ENCODE assay signal across 24 mouse cellular contexts in genomic region chr16:38762401-38762800, GRCm38 (mm10). TPM values are rescaled to one million over a fixed set of nuclear protein-coding genes. Genes with fewer than 3 reads are reported as not detected.
"Had no signal": no experiment of that assay in that cellular context is flagged by ENCODE, and none has a peak within 500 bp of the region (broad histone marks: within the 10 kb centered on the region; RNA-seq: fewer than 3 reads in every experiment).

No protein-coding gene starts in this region.

- H3K9me3 ChIP-seq: heart, embryonic 10.5 days; heart, embryonic 12.5 days; hindbrain, embryonic 10.5 days; hindbrain, embryonic 12.5 days; intestine, embryonic 15.5 days; kidney, embryonic 15.5 days; limb, embryonic 13.5 days; limb, embryonic 15.5 days had no signal

- H3K4me1 ChIP-seq: hindbrain, embryonic 12.5 days; intestine, embryonic 15.5 days; limb, embryonic 15.5 days had no signal

- DNase-seq: gastrocnemius, adult 2 months; gastrocnemius, postnatal 10 days; gastrocnemius, postnatal 25 days; heart, postnatal 4 days; kidney, adult 18-20 months; kidney, adult 8-10 months; kidney, postnatal 10 days; kidney, postnatal 25 days; layer of hippocampus, adult 9-11 months had no signal

- H3K4me2 ChIP-seq: heart, embryonic 12.5 days; hindbrain, embryonic 12.5 days; hindbrain, embryonic 14.5 days; intestine, embryonic 15.5 days; kidney, embryonic 15.5 days; limb, embryonic 13.5 days; limb, embryonic 15.5 days had no signal

- H3K9ac ChIP-seq: heart, embryonic 12.5 days; hindbrain, embryonic 12.5 days; hindbrain, embryonic 14.5 days; intestine, embryonic 15.5 days; kidney, embryonic 15.5 days; limb, embryonic 13.5 days; limb, embryonic 15.5 days had no signal

- H3K4me3 ChIP-seq: gastrocnemius, adult 2 months; heart, embryonic 10.5 days; heart, embryonic 12.5 days; hindbrain, embryonic 10.5 days; hindbrain, embryonic 12.5 days; intestine, embryonic 15.5 days; kidney, embryonic 15.5 days; left cerebral cortex, adult 2 months; limb, embryonic 13.5 days; limb, embryonic 15.5 days had no signal

- ATAC-seq: forebrain, embryonic 16.5 days; hindbrain, embryonic 16.5 days; inflammation-experienced regulatory T-cells, adult 6 months; intestine, embryonic 15.5 days; intestine, postnatal 0 days had no signal

- H3K27me3 ChIP-seq: heart, embryonic 12.5 days; hindbrain, embryonic 12.5 days; intestine, embryonic 15.5 days; kidney, embryonic 15.5 days; limb, embryonic 13.5 days; limb, embryonic 15.5 days had no signal

- H3K27ac ChIP-seq: gastrocnemius, adult 2 months; hindbrain, embryonic 10.5 days; hindbrain, embryonic 12.5 days; hindbrain, embryonic 14.5 days; intestine, embryonic 15.5 days; left cerebral cortex, adult 2 months; limb, embryonic 13.5 days; limb, embryonic 15.5 days had no signal

RNA-seq across cellular contexts. Expression of gene Upk1b, which starts 37.7 kb away (rescaled TPM):
- total RNA-seq: gastrocnemius, adult 2 months; gastrocnemius, postnatal 10 days; gastrocnemius, postnatal 25 days; granulocyte monocyte progenitor cell, adult 5-6 weeks had no signal
- polyA plus RNA-seq: inflammation-experienced regulatory T-cells, adult 6 months had no signal
